Mouse (Mus musculus) gastrocnemius, postnatal 36 days (tissue): ENCODE measurements around the gene Ntf5. TPM values are rescaled to one million over a fixed set of nuclear protein-coding genes. Genes with fewer than 3 reads are reported as not detected.
A peak's percentile ranks its signal among the peaks of the same experiment; 100 is the strongest.

Experiments
- DNase-seq, 2 experiments: peaks; one replicate each; pipeline ENCODE4 v3.0.0; 2022
- intact Hi-C: fragments of 180-260 bp; cut with DNase I; formaldehyde crosslinking; loops from one replicate; pipeline ENCODE4 v1.15.1; 2025
- total RNA-seq, 2 experiments: library from RNA; stranded (reverse); gene quantifications; 2 replicates each; pipeline ENCODE4 v1.2.3; 2021

Gene Ntf5
- total RNA-seq, 2 experiments from 2014 or later: 3.4 to 5.5 TPM

DNA sequence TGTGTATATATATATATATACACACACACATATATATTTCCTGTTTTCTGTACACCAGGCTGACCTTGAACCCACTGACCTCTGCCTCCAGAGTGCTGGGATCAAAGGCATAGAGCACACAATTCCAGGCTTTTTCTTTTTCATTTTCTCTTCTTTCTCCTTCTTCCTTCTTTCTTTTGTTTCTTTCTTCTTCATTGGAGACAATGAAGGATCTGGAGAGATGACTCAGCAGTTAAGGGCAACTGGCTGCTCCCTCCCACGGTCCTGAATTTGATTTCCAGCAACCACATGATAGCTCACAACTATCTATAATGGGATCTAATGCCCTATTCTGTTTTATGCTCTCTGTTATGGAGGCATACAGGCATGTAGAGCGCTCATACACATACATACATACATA lies 16.7 kb upstream of the Ntf5 start:
- DNase-seq: no peak
- intact Hi-C loops: loop anchor here (5.0 kb wide), 1 partner anchor 94 kb away; no protein-coding TSS in a partner anchor

DNA sequence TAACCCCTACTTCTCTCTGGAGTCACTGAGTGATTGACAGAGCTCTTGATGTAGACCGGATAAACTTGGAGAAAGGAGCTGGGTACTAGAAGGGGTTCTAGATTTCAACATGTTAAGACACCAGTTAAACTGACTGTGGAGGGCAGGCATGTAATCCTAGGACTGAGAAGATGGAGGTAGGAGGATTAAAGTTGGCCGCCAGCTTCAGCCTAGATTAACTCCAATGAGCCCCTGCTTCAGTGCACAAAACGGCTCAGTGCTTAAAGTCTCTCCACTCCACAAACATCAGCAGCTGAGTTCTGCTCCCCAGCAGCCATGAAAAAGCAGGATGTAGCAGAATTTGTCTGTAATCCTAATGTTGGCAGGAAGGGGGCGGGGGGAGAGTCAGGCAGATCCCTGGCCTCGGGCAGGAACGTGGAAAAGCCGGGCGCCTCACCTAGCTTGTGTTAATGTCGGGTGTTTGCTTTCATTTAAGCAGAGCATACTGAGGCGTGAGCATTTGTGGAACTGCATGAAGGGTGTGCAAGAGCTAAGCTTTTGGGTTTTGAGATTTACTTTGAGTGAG lies 11.9 kb upstream of the Ntf5 start:
- intact Hi-C loops: no loop called here
- no peak for DNase-seq

DNA sequence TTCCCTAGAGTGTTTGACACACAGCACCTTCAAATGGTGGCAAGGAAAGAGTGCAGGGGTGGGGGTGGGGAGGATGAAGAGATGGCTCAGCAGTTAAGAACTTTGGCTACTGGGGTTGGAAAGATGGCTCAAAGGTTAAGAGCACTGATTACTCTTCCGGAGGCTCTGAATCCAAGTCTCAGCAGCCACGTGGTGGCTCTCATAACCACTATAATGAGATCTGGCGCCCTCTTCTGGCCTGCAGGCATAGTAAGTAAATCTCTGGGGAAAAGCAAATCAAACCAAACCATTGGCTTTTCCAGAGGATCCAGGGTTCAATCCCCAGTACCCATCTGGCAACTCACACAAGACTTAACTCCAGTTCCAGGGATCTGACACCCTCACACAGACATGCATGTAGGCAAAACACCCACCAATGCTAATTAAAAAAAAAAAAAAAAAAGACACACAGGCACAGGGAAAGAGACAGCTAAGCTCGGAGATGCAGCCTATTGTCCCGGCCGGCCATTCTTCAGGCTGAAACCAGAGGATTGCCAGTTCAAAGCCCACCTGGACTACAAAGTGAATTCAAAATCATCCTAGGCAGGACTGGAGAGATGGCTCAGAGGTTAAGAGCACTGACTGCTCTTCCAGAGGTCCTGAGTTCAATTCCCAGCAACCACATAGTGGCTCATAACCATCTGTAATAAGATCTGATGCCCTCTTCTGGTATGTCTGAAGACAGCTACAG lies 9.8 kb upstream of the Ntf5 start:
- intact Hi-C loops: no loop called here
- DNase-seq: peak in 1 of 2 experiments; percentile 57

DNA sequence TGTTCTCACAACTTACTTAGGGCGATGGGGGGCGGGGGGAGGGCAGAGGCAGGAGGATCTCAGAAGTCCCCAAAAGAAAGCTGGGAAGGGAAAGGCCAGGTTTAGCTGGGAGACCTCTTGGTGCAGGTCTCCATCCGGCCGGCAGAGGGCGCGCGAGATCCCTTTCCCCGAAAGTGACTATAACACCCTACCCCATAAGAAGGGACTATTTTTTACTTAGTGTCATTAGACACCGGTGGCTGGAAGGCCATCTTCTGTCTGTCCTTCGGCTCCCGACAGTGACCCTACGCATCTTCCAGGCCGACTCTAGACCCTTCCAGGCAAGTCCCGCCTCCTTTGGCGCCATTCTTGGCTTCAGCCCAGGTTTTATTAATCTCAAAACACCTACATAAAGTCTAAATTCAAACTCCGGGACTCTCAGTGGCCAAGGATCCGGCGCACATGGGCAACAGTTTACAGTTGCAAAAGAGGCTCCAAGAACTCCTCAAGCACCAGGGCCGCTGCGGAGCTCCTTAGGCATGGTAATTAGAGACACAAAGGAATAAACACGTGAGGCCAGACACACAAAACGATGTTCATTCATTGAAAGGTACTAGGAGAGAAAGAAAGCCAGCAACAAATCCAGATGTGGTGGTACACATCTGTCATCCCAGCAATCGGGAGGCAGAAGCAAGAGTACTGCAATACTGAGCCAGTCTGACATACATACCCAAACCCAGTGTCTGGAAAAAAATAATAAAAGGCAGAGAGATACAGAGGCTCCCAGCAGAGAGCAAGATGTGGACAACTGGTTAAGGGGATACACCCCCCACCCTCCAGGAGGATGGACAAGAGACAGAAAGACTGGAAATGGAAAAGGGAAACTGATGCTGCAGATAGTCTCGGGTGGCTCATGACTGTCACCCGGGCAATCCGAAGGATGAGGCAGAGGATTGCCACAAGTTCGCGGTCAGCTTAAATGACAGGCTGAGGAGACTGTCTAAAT lies 8.1 kb upstream of the Ntf5 start, which contains the start of gene Kcna7:
Gene Kcna7, plus strand, starts transcription at position 563 of the 985 bp plus-strand sequence.
- intact Hi-C loops: loop anchor here (1.0 kb wide), 1 partner anchor 33 kb away; the partner anchor contains the start of gene Ruvbl2
- DNase-seq: peak; percentile 74 to 80

DNA sequence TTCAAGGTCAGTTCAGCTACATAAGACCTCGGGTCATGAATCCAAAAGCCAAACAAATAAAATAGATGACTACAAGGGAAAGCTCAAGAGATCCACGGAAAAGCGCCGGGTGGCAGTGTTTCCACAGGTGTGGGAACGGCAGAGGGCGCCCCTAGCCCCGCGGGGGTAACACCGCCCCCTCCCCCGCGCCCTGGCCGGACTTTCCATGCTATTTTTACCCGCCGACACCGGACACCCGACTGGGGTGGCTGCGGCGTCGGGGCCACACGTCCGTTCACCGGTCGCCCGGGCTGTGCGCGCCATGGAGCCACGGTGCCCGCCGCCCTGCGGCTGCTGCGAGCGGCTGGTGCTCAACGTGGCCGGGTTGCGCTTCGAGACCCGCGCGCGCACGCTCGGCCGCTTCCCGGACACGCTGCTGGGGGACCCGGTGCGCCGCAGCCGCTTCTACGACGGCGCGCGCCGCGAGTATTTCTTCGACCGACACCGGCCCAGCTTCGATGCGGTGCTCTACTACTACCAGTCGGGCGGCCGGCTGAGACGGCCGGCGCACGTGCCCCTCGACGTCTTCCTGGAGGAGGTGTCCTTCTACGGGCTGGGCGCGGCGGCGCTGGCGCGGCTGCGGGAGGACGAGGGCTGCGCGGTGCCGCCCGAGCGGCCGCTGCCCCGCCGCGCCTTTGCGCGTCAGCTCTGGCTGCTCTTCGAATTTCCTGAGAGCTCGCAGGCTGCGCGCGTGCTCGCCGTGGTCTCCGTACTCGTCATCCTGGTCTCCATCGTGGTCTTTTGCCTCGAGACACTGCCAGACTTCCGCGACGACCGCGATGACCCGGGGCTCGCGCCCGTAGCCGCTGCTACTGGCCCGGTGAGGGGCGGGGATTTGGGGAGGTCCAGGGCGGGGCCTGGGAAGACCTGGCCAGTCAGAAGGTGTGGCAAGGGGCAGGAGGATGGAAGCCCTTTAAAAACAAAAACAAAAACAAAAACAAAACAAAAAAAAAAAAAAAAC lies 7.0 kb upstream of the Ntf5 start:
- intact Hi-C loops: loop anchor here (1.0 kb wide), 1 partner anchor 32 kb away; the partner anchor contains the start of gene Ruvbl2
- DNase-seq: peak; percentile 67 to 72

DNA sequence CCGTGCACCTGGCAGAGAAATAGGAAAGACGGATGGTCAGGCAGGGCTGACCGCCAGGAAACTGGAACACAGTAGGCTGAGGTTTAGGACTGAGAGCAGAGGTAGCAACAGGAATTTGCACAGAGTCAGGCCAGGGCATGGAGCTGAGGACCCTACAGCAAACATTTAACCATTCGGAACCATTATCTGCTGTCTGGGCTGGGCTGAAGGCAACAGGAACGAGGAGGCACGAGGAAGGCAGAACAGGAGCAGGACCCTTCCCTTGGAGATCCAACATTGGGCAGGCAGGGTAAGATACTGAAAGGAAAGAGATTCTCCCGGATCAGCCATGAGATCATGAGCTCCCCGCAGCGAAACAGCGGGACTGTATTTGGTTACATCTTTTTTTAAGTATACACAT lies 5.7 kb upstream of the Ntf5 start:
- intact Hi-C loops: no loop called here
- DNase-seq: no peak

DNA sequence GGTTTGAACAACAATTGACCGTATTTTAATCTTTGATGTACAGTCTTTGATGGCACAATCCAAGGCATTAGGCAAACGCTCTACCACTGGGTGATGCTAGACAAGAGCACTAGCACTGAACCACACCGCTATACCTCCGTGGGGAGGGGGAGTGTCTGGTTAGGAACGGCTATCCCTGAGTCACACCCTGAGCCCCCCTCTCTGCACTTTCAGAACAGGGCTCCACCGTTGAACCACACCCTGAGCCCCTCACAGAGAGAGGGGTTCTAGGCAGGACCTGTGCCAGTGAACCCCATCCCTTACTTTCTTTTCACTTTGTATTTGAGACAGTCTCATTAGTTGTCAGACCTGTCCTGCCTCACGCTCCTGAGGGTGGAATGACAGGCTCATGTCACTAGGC lies 5.1 kb upstream of the Ntf5 start:
- no peak for DNase-seq
- intact Hi-C loops: no loop called here

DNA sequence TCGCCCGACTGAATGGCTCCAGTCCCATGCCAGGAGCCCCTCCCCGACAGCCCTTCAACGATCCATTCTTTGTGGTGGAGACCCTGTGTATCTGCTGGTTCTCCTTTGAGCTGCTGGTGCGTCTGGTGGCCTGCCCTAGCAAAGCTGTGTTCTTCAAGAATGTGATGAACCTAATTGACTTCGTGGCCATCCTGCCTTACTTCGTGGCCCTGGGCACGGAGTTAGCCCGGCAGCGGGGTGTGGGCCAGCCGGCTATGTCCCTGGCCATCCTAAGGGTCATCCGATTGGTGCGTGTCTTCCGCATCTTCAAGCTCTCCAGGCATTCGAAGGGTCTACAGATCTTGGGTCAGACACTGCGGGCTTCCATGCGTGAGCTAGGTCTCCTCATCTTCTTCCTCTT lies 4.5 kb upstream of the Ntf5 start:
- intact Hi-C loops: no loop called here
- no peak for DNase-seq

DNA sequence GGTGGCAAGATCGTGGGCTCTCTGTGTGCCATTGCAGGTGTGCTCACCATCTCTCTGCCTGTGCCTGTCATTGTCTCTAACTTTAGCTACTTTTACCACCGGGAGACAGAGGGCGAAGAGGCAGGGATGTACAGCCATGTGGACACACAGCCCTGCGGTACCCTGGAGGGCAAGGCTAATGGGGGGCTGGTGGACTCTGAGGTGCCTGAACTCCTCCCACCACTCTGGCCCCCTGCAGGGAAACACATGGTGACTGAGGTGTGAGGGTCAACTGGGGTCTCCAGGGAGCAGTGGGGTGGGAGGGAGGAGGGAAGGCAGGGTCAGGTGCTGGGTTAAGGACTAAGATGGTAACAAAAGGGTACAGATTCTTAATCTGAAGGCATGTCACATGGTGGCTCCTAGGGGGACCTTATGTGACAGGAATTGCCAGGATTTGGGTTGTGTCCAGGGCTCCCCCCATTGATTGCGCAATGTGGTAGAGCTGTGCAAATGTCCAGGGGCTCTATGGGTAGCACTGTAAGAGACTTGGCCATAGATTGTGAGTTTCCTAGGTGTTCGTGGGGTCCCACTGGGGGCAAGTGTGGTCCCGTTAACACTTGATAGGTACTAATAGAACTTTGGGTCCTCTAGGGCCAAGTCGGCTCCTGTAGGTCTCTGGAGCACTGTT lies 3.9 kb upstream of the Ntf5 start:
- no peak for DNase-seq
- intact Hi-C loops: no loop called here

DNA sequence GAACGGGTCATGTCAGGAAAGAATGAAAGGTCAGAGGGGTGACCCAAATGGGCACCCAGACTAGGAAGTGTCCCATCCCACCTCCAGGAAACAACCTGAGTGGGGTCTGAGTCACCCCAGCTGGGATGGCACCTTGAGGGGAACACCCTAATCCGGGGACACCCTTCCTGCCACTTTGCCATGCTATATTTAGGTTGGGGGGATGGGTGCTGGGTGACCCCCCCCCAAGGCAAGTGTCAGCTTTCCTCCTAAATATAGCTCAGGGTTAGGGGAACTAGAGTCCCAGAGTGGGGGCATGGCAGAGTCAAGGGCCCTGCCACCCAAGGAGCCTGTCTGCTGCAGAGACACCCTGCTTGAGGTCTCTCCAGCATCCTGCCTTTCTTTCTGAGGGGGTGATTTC lies 1.1 kb upstream of the Ntf5 start:
- peak in 1 of 2 experiments; percentile 40 for DNase-seq
- intact Hi-C loops: no loop called here

DNA sequence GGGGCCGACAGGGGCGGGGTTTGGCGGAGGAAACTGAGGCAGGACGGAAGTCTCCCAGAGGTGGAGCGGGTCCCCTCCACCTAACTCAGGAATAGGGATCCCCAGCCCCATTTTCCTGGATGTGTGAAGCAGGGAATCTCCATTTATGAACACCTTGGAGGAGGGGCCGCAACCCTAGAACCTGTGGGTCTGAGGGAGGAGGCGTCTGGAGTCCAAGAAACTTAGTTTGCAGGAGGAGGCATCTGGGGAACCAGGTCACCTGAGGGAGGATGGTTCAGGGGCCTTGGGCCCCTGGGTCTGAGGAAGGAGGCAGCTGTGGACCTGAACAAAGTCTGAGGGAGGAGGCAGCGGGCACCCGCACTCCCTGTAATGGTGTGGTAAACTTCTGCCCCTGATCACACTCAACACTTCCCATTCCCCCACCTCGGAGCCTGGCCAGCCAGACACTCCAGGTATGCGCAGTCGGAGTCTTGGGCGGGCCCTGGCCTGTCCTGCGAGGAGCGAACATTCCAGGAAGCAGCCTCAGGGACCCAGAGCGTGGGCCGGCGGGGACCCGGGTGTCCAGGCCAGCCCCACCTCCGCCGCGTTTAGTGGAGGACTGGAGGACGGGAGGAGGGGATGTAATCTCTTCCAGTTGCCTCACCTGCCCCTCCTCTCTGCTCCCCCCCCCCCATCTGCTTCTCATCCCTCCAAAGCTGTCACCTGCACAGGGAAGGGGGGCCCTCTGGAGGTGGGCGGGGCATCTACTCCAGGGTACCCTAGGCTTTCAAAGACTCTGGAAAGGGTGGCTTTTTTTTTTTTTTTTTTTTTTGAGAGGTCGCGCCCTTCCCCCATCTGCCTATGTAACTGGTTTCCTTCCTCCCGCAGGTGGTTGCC lies 607 bp downstream of the Ntf5 start:
- intact Hi-C loops: no loop called here
- DNase-seq: no peak

DNA sequence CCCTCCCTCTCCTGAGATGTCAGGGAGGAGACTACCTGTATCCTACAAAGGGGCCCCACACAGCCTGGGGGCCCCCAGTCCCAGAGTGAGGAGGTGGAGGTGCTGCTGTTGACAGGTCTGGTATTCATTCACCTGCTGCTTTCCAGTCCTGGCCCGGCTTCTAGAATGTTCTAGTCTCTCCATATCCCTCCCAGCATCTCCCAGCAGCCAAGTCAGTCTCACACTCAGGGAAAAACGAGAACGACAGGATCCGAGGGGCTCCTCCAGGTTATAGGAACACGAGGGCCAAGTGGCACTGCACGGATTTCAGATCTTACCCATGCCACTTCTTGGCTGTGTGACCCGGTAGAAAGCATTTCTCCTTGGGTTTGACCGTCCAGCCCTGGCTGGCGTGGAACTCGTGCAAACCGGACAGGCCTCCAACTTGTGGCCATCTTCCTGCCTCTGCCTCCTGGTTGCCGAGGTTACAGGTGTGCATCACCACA lies 1.3 kb downstream of the Ntf5 start:
- no peak for DNase-seq
- intact Hi-C loops: no loop called here

DNA sequence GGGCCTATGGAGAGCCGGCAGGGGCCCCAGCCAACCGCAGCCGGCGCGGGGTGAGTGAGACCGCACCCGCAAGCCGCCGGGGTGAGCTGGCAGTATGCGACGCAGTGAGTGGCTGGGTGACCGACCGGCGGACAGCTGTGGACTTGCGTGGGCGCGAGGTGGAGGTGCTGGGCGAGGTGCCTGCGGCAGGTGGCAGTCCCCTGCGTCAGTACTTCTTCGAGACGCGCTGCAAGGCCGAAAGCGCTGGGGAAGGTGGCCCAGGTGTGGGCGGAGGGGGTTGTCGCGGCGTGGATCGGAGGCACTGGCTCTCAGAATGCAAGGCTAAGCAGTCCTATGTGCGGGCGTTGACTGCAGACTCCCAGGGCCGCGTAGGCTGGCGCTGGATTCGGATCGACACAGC lies 2.1 kb downstream of the Ntf5 start:
- intact Hi-C loops: no loop called here
- DNase-seq: no peak

DNA sequence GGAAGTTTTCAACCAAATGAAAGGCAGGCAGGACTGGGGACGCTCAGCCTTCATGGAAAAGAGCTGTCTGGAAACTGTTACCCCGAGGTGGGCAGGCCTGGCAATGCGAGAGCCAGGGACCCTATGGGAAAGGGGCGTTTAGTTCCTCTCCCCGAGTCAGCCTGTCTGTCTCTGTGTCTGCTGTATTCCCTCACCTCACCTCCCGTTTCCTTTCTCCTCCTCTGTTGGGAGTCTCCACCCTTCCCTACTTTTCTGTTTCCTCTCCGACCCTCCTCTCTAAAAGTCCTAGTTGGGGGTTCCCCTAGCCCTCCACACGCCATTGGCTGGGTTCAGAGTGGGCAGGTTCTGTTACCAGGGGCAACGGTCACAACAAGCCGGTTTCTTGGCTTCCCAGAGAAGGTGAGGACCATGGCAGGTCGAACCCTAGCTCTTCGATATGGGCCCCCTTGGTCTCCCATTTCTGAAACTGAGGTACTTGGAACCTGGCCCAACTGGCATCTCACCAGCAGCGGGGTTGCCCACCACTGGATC lies 4.5 kb downstream of the Ntf5 start:
- intact Hi-C loops: no loop called here

DNA sequence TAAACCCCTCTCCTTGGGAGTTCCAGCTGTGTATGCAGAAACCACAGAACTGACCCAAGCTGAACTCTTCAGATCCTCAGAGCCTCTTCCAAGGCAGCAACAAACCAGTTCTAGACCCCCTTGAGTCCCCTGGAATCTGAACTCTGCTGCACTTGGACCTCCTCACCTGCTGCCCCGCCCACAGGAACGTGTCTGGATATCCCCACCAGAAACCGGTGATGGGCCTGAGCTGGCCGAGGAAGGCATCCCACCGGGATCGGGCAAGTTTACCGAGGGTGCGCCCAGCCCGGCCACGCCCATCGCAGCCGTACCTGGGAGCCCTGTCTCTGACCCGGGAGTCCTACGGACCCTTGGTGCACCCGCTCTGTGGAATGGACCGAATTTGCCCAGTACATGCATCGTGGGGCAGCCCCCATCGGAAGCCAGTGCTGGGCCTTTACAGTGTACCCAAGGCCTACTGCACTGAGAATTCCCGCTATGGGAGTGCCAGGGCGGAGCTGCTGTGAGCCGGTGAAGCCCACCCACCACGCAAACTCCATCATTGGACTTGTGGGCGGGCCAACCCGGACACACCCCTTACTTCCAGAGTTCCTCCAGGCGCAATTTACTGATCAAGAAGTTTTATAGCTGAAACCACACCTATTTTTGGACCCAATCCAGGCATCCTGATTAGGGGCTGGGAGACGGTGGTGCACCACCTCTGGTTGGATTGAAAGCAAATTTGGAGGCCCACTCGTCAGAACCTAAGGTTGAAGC lies 6.5 kb downstream of the Ntf5 start:
- intact Hi-C loops: no loop called here
- no peak for DNase-seq

More for the DNA sequence above, 4.5 kb downstream of the Ntf5 start:
- DNase-seq: no peak

DNA sequence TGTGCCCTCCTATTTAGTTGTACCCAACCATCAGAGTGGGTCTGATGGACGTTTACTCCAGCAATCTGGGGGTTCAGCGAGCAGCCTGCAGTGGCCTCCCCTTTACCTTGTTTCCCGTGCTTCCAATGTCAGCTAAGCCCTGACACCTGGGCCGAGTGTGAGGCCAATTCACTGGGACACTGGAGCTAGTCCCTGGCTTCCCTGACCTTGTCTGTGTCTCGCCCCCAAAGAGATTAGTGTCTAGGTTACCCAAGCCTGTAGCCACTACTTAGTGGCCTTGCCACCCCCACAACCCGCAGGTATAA lies 7.1 kb downstream of the Ntf5 start, which contains the start of gene Lhb:
Gene Lhb, plus strand, starts transcription at position 206 of the 305 bp plus-strand sequence.
- intact Hi-C loops: no loop called here
- no peak for DNase-seq

DNA sequence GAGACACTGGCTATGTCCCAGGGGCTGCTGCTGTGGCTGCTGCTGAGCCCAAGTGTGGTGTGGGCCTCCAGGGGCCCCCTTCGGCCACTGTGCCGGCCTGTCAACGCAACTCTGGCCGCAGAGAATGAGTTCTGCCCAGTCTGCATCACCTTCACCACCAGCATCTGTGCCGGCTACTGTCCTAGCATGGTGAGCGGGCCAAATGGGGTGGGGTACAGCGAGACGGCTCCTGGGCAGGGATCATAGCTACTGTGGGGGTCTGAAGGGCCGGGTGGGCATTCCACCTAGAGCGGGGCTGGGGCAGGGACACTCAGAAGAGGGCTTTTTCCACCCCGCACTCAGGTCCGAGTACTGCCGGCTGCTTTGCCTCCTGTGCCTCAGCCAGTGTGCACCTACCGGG lies 7.7 kb downstream of the Ntf5 start:
- intact Hi-C loops: no loop called here
- no peak for DNase-seq
